Mouse (Mus musculus) forebrain, embryonic 13.5 days (tissue): Measurements from ENCODE around the gene Krt26. TPM values are rescaled to one million over a fixed set of nuclear protein-coding genes. Genes with fewer than 3 reads are reported as not detected.
A peak's percentile ranks its signal among the peaks of the same experiment; 100 is the strongest.

Source experiments
- ATAC-seq: fragments of 200-750 bp; cut with Nextera tagmentation; 2 replicates; pipeline ENCODE4 v1.8.0; 2017
- H3K27ac ChIP-seq: fragments of 300-500 bp; sonication (generic); 2 replicates; pipeline ENCODE4 v1.5.1; 2015; ENCODE audit warnings: inconsistent platforms, mild to moderate bottlenecking, moderate library complexity
- H3K27me3 ChIP-seq: fragments of 300-500 bp; sonication (generic); 2 replicates; pipeline ENCODE4 v1.6.1; 2015; ENCODE audit warnings: mild to moderate bottlenecking, inconsistent platforms
- H3K36me3 ChIP-seq: fragments of 300-500 bp; sonication (generic); 2 replicates; pipeline ENCODE4 v1.6.1; 2015; ENCODE audit warnings: mild to moderate bottlenecking, inconsistent platforms; ENCODE audit not compliant: poor library complexity, severe bottlenecking
- H3K4me1 ChIP-seq: fragments of 300-500 bp; sonication (generic); 2 replicates; pipeline ENCODE4 v1.6.1; 2015; ENCODE audit warnings: inconsistent platforms
- H3K4me2 ChIP-seq: fragments of 300-500 bp; sonication (generic); 2 replicates; pipeline ENCODE4 v1.6.1; 2015; ENCODE audit warnings: inconsistent platforms, mild to moderate bottlenecking, moderate library complexity
- H3K4me3 ChIP-seq: fragments of 300-500 bp; sonication (generic); 2 replicates; pipeline ENCODE4 v1.5.1; 2015; ENCODE audit warnings: mild to moderate bottlenecking, inconsistent platforms
- H3K9ac ChIP-seq: fragments of 300-500 bp; sonication (generic); 2 replicates; pipeline ENCODE4 v1.6.1; 2015; ENCODE audit warnings: mild to moderate bottlenecking, inconsistent platforms
- H3K9me3 ChIP-seq: fragments of 300-500 bp; sonication (generic); replicated peaks from 2 replicates; pipeline ENCODE4 v1.6.1; 2016; ENCODE audit warnings: inconsistent platforms
- WGBS: fragments of 180-500 bp; shearing (Covaris S2); methylation state at CpG from one replicate; pipeline ENCODE4 v1.1.7; 2015; 5-methylcytosine and 5-hydroxymethylcytosine counted together
- polyA plus RNA-seq: library from polyadenylated mRNA; unstranded; fragments of >200 nt; fragmentation: Nextera tagmentation; extraction: Ambion mirVana; gene quantifications from 2 replicates; pipeline ENCODE4 v1.2.1, GENCODE M21; 2015

The Krt26 gene
- polyA plus RNA-seq, 1 experiment from 2014 or later, result 0.09 TPM

DNA sequence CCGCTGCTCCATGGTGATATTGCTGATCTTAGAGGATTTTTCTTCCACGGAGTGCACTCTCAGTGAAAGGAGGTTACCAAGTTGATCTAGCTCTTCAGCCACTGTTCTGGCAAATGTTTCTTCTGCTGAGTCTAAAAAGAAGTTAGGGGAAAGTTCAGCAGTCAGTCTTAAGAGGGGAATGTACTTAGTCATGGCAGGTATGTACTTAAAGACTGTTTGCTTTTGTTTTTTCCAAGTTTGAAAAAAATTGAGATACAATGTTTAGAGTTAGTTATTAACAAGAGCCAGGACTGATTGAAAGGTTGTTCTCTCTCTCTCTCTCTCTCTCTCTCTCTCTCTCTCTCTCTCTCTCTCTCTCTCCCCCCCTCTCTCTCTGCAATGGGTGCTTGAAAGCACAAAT lies 8.1 kb downstream of the Krt26 start:
- H3K9me3 ChIP-seq, result no peaks in the 10 kb centered on the region
- no peaks in the 10 kb centered on the region for H3K27me3 ChIP-seq
- H3K4me2 ChIP-seq, result no peak overlapping the region
- H3K4me1 ChIP-seq, result no peaks in the 10 kb centered on the region
- no peak overlapping the region for H3K9ac ChIP-seq
- WGBS, result 79% methylated on average over 2 of the region's 2 CpGs
- no peak for ATAC-seq
- H3K4me3 ChIP-seq, result no peak overlapping the region
- no peak overlapping the region for H3K27ac ChIP-seq
- H3K36me3 ChIP-seq, result no peaks in the 10 kb centered on the region

GRCm38 (mm10) chr11:99322851-99323250 lies 14.9 kb downstream of the Krt26 start, which contains the start of gene Krt25:
Gene Krt25, minus strand, starts transcription at chr11:99322951.
- H3K27ac ChIP-seq, result no peak within 1 kb of the TSS
- no peak within 1 kb of the TSS for H3K9ac ChIP-seq
- H3K9me3 ChIP-seq, result no peaks in the 10 kb centered on the region
- no peaks in the 10 kb centered on the region for H3K27me3 ChIP-seq
- no peak for ATAC-seq
- H3K4me3 ChIP-seq, result no peak within 1 kb of the TSS
- H3K36me3 ChIP-seq, result no peaks in the 10 kb centered on the region
- WGBS, result 94% methylated on average over 11 of the region's 11 CpGs
- no peak within 1 kb of the TSS for H3K4me2 ChIP-seq
- no peaks in the 10 kb centered on the region for H3K4me1 ChIP-seq

DNA sequence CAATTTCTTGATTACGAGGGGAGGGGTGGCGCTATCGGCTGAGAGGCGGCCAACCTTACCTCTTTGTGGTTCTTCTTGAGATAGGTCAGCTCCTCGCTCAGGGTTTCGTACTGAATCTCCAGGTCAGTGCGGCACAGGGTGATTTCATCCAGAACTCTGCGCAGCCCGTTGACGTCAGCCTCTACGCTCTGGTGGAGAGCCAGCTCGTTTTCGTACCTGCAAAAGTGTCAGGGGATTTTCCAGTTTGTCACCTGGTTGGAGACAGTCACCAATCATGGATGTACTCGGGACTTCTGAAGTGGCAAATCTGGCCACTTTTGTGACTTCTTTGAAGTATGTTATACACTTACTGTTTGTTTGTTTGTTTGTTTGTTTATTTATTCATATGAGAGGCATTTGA lies 16.7 kb downstream of the Krt26 start:
- Histone ChIP-seq H3K9me3 (no peaks in the 10 kb centered on the region), H3K27ac (no peak overlapping the region), H3K4me3 (no peak overlapping the region), H3K27me3 (no peaks in the 10 kb centered on the region), H3K4me1 (peaks cover 4% of the 10 kb centered on the region; the same call in 1 of the 2 replicates), H3K4me2 (no peak overlapping the region), H3K36me3 (no peaks in the 10 kb centered on the region), H3K9ac (no peak overlapping the region)
- 92% methylated on average over 14 of the region's 14 CpGs for WGBS
- no peak for ATAC-seq

- H3K27me3 ChIP-seq, result no peaks in the 10 kb centered on the region
- H3K4me3 ChIP-seq, result no peak overlapping the region
- H3K4me1 ChIP-seq, result peaks cover 4% of the 10 kb centered on the region; the same call in 1 of the 2 replicates
- no peak overlapping the region for H3K9ac ChIP-seq
- no peaks in the 10 kb centered on the region for H3K36me3 ChIP-seq
- no peak for ATAC-seq
- no peaks in the 10 kb centered on the region for H3K9me3 ChIP-seq
- 82% methylated on average over 9 of the region's 9 CpGs for WGBS
- H3K27ac ChIP-seq, result no peak overlapping the region
- no peak overlapping the region for H3K4me2 ChIP-seq
Observed at GRCm38 (mm10) chr11:99319127-99319526, 18.6 kb downstream of the Krt26 start.

DNA sequence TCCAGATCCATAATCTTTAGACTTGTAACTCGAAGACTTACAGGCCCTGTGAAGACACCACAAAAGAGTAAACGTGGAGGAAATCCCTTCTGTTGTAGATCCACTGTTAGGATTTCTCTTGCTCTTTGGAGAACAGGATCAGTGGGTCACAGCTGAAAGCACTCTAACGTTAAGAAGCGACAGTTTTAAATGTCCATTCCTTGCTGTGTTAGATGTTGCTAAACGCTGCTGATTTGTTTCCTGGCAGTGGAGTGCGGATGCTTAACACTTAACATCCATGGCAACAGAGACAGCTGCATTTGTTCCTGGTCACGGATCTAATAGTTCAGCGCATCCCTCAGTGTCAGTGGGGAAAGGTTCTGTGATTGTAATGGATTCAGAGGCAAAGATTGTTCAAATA lies 21.2 kb downstream of the Krt26 start:
- no peak overlapping the region; the same call in 1 of the 2 replicates for H3K9ac ChIP-seq
- peaks cover 4% of the 10 kb centered on the region; the same call in 1 of the 2 replicates for H3K4me1 ChIP-seq
- H3K27me3 ChIP-seq, result no peaks in the 10 kb centered on the region
- WGBS, result 71% methylated on average over 8 of the region's 8 CpGs
- no peak for ATAC-seq
- no peak overlapping the region for H3K27ac ChIP-seq
- no peak overlapping the region for H3K4me3 ChIP-seq
- H3K9me3 ChIP-seq, result no peaks in the 10 kb centered on the region
- no peaks in the 10 kb centered on the region for H3K36me3 ChIP-seq
- H3K4me2 ChIP-seq, result no peak overlapping the region

DNA sequence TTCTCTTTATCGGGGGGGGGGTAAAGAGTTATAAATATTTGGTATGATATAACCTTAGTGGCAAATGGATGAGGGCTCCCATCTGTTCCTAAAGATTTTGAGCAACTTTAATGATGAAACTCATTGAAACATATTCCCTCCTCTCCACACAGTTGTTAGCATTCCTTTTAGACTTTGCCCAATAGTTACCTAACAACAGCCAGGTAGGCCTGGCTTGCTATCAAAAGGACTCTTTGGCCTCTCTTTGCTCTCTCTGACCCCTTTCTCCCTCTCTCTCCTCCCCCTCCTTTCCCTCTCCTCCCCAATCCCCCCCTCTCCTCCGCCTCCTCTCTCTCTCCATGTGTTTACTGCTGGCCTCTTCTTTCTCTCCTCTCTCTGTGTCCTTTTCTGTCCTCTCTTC lies 23.2 kb downstream of the Krt26 start:
- no peak for ATAC-seq
- Histone ChIP-seq H3K4me3 (no peak overlapping the region), H3K9ac (no peak overlapping the region), H3K9me3 (no peaks in the 10 kb centered on the region), H3K27me3 (no peaks in the 10 kb centered on the region), H3K4me2 (no peak overlapping the region), H3K27ac (no peak overlapping the region), H3K4me1 (peaks cover 4% of the 10 kb centered on the region; the same call in 1 of the 2 replicates), H3K36me3 (no peaks in the 10 kb centered on the region)
- 93% methylated on average over 2 of the region's 2 CpGs for WGBS

DNA sequence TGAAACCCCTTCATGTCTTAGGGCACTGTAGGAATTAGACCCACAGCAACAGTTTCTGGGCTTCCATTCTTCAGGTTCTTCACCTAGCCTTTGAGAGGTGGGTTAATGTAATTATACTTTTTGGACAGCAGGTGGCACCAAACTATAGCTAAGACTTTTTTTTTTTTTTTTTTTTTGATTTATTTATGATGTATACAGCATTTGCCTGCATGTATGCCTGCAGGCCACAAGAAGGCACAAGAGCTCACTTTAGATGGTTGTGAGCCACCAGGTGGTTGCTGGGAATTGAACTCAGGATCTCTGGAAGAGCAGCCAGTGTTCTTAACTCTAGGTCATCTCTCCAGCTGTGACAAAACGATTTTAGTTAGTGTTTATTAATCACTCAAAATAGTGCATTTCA lies 26.9 kb downstream of the Krt26 start:
- H3K4me3 ChIP-seq, result no peak overlapping the region
- WGBS, result 83% methylated on average over 1 of the region's 1 CpGs
- H3K4me2 ChIP-seq, result no peak overlapping the region
- no peaks in the 10 kb centered on the region for H3K36me3 ChIP-seq
- H3K9ac ChIP-seq, result no peak overlapping the region
- no peak for ATAC-seq
- no peaks in the 10 kb centered on the region for H3K9me3 ChIP-seq
- H3K4me1 ChIP-seq, result no peaks in the 10 kb centered on the region
- no peak overlapping the region for H3K27ac ChIP-seq
- no peaks in the 10 kb centered on the region for H3K27me3 ChIP-seq

GRCm38 (mm10) chr11:99307579-99307978 lies 30.2 kb downstream of the Krt26 start:
- Histone ChIP-seq H3K9me3 (no peaks in the 10 kb centered on the region), H3K36me3 (no peaks in the 10 kb centered on the region), H3K9ac (no peak overlapping the region), H3K27ac (no peak overlapping the region), H3K4me1 (no peaks in the 10 kb centered on the region), H3K27me3 (no peaks in the 10 kb centered on the region), H3K4me2 (no peak overlapping the region), H3K4me3 (no peak overlapping the region)
- ATAC-seq, result peak; percentile 59; the same call in 1 of the 2 replicates
- 33% methylated on average over 2 of the region's 2 CpGs for WGBS

GRCm38 (mm10) chr11:99295039-99295438 lies 42.7 kb downstream of the Krt26 start:
- no peaks in the 10 kb centered on the region for H3K36me3 ChIP-seq
- no peak overlapping the region for H3K4me2 ChIP-seq
- no peak overlapping the region for H3K9ac ChIP-seq
- ATAC-seq, result no peak
- no peaks in the 10 kb centered on the region for H3K4me1 ChIP-seq
- no peaks in the 10 kb centered on the region for H3K27me3 ChIP-seq
- no peak overlapping the region for H3K27ac ChIP-seq
- WGBS, result 70% methylated on average over 5 of the region's 5 CpGs
- H3K4me3 ChIP-seq, result no peak overlapping the region
- H3K9me3 ChIP-seq, result no peaks in the 10 kb centered on the region

GRCm38 (mm10) chr11:99292846-99293245 lies 44.9 kb downstream of the Krt26 start:
- Histone ChIP-seq H3K4me3 (no peak overlapping the region), H3K4me1 (no peaks in the 10 kb centered on the region), H3K27ac (no peak overlapping the region), H3K4me2 (no peak overlapping the region), H3K9me3 (no peaks in the 10 kb centered on the region), H3K27me3 (no peaks in the 10 kb centered on the region), H3K36me3 (no peaks in the 10 kb centered on the region), H3K9ac (no peak overlapping the region)
- WGBS, result 64% methylated on average over 5 of the region's 5 CpGs
- ATAC-seq, result no peak

DNA sequence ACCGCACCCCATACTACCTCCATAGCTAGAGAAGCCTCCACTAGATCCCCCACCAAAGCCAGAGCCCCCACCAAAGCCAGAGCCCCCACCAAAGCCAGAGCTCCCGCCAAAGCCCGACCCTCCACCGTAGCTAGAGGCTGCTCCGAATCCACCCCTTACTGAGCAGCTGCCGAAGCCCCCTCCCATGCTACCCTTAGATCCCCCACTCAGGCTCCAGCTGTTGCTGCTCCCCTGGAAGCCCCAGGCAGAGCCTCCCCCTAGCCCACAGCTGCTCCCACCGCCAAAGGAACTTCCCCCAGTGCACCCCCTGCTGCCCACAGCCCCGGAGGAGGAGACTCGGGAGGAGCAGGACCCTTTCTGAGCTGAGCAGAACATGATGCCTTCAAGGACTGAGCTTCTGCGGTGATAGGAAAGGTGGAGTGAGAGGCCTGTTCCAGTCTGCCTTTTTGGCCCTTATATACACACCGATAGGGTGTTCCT lies 52.9 kb downstream of the Krt26 start, which contains the start of gene Krt24:
Gene Krt24 (minus strand): TSS at position 430 of the 480 bp plus-strand sequence.
- Histone ChIP-seq H3K36me3 (no peaks in the 10 kb centered on the region), H3K4me3 (no peak within 1 kb of the TSS), H3K4me2 (no peak within 1 kb of the TSS), H3K27ac (no peak within 1 kb of the TSS), H3K4me1 (no peaks in the 10 kb centered on the region), H3K27me3 (no peaks in the 10 kb centered on the region), H3K9me3 (no peaks in the 10 kb centered on the region), H3K9ac (no peak within 1 kb of the TSS)
- no peak for ATAC-seq
- WGBS, result 62% methylated on average over 11 of the region's 11 CpGs

GRCm38 (mm10) chr11:99284011-99284410 lies 53.8 kb downstream of the Krt26 start:
- Histone ChIP-seq H3K9me3 (no peaks in the 10 kb centered on the region), H3K9ac (no peak overlapping the region), H3K36me3 (no peaks in the 10 kb centered on the region), H3K4me2 (no peak overlapping the region), H3K4me1 (no peaks in the 10 kb centered on the region), H3K27ac (no peak overlapping the region), H3K27me3 (no peaks in the 10 kb centered on the region), H3K4me3 (no peak overlapping the region)
- WGBS, result 69% methylated on average over 5 of the region's 5 CpGs
- ATAC-seq, result no peak

GRCm38 (mm10) chr11:99283334-99283733 lies 54.4 kb downstream of the Krt26 start:
- no peak for ATAC-seq
- Histone ChIP-seq H3K9me3 (no peaks in the 10 kb centered on the region), H3K4me3 (no peak overlapping the region), H3K36me3 (no peaks in the 10 kb centered on the region), H3K27ac (no peak overlapping the region), H3K9ac (no peak overlapping the region), H3K4me2 (no peak overlapping the region), H3K4me1 (no peaks in the 10 kb centered on the region), H3K27me3 (no peaks in the 10 kb centered on the region)
- 55% methylated on average over 4 of the region's 4 CpGs for WGBS
